28 mouse cellular contexts compared by ENCODE assay signal in genomic region chr14:34228830-34229506, GRCm38 (mm10). TPM values are rescaled to one million over a fixed set of nuclear protein-coding genes. Genes with fewer than 3 reads are reported as not detected.
DNase-seq lines count a peak whose midpoint lies in the region; ATAC-seq and TF ChIP-seq lines count a peak whose summit lies in the region.
"Had no signal": no experiment of that assay in that cellular context is flagged by ENCODE, and none has a peak within 500 bp of the region (broad histone marks: within the 10 kb centered on the region; RNA-seq: fewer than 3 reads in every experiment).

No protein-coding gene starts in this region.

- H3K36me3 ChIP-seq in heart, embryonic 13.5 days, result 0 out of 2 replicates have a peak, but pooled peaks cover 2% of the 10 kb centered on the region
- H3K36me3 ChIP-seq in heart, embryonic 16.5 days (ENCODE audit: control insufficient read depth, insufficient read depth), result peaks cover 2% of the 10 kb centered on the region; the same call in 1 of the 2 replicates
- H3K36me3 ChIP-seq in thymus, adult 2 months (ENCODE audit: control insufficient read depth, insufficient read depth, low read length), result no peaks in the 10 kb centered on the region
- H3K36me3 ChIP-seq: embryonic facial prominence, embryonic 10.5 days; forebrain, embryonic 10.5 days; limb, embryonic 15.5 days; midbrain, embryonic 12.5 days had no signal

- H3K4me2 ChIP-seq in heart, embryonic 13.5 days, result 0 out of 2 replicates have a peak overlapping the region, but pooled peaks have one; percentile 16
- no peak overlapping the region for H3K4me2 ChIP-seq in heart, embryonic 16.5 days (ENCODE audit: low read depth, low read length)
- H3K4me2 ChIP-seq: hindbrain, embryonic 14.5 days; limb, embryonic 15.5 days; lung, embryonic 14.5 days; midbrain, embryonic 12.5 days had no signal

- intact Hi-C loops in heart, postnatal 14 days (cut with DNase I), result no loop called here

- no peak for TF ChIP-seq CTCF in thymus, adult 2 months (IDR thresholded peaks at IDR 0.05; ENCODE audit: borderline replicate concordance, control insufficient read depth, extremely low read depth, insufficient read depth, low read length, poor library complexity)

- no peak for TF ChIP-seq POLR2A in thymus, adult 2 months (IDR thresholded peaks at IDR 0.05; ENCODE audit: control insufficient read depth, extremely low read depth, insufficient read depth, low read length, poor library complexity)

- H3K27me3 ChIP-seq in heart, embryonic 13.5 days (replicated peaks), result no peaks in the 10 kb centered on the region
- no peaks in the 10 kb centered on the region for H3K27me3 ChIP-seq in heart, embryonic 16.5 days (ENCODE audit: control insufficient read depth, insufficient read depth, low read length)
- H3K27me3 ChIP-seq in thymus, adult 2 months (ENCODE audit: control insufficient read depth, insufficient read depth, low read length), result no peaks in the 10 kb centered on the region
- H3K27me3 ChIP-seq: limb, embryonic 15.5 days; Patski had no signal

- DNase-seq in heart, postnatal 14 days, result no peak
- peak; percentile 76 for DNase-seq in 3T3-L1 (ENCODE audit: low read depth, low spot score)
- peak; percentile 90 for DNase-seq in Muller cell, postnatal 12 days (ENCODE audit: inconsistent ontology term)
- no peak for DNase-seq in layer of hippocampus, adult 9-11 months
- no peak for DNase-seq in thymus, adult 2 months
- no peak for DNase-seq in urinary bladder, postnatal 4 days (ENCODE audit: low spot score in 2 of 2)
- DNase-seq: adrenal gland, adult 8-10 months; cerebellum, adult 11-12 months; cerebellum, postnatal 10 days; gastrocnemius, postnatal 10 days; kidney, adult 8-10 months; kidney, postnatal 10 days; left cerebral cortex, postnatal 4 days; lung, embryonic 14.5 days; thymus, postnatal 14 days had no signal

- H3K9ac ChIP-seq in heart, embryonic 13.5 days, result no peak overlapping the region
- H3K9ac ChIP-seq in heart, embryonic 16.5 days (ENCODE audit: low read length), result no peak overlapping the region
- H3K9ac ChIP-seq: hindbrain, embryonic 14.5 days; limb, embryonic 15.5 days; liver, embryonic 14.5 days; lung, embryonic 14.5 days; midbrain, embryonic 12.5 days had no signal

- 37% methylated on average over 10 of the region's 10 CpGs for WGBS in heart, embryonic 13.5 days
- 35% methylated on average over 10 of the region's 10 CpGs for WGBS in heart, embryonic 16.5 days
- 96% methylated on average over 10 of the region's 10 CpGs for WGBS in thymus, adult 2 months

- H3K4me3 ChIP-seq in heart, embryonic 13.5 days, result no peak overlapping the region
- no peak overlapping the region for H3K4me3 ChIP-seq in heart, embryonic 16.5 days (ENCODE audit: low read length)
- H3K4me3 ChIP-seq in thymus, adult 2 months (ENCODE audit: control insufficient read depth, insufficient read depth, low read length), result no peak overlapping the region
- H3K4me3 ChIP-seq: embryonic facial prominence, embryonic 10.5 days; forebrain, embryonic 10.5 days; limb, embryonic 15.5 days; midbrain, embryonic 12.5 days had no signal

- H3K4me1 ChIP-seq in heart, embryonic 13.5 days, result peaks cover 15% of the 10 kb centered on the region
- peaks cover 6% of the 10 kb centered on the region; the same call in 1 of the 2 replicates for H3K4me1 ChIP-seq in heart, embryonic 16.5 days (ENCODE audit: control insufficient read depth, insufficient read depth, low read length)
- H3K4me1 ChIP-seq in thymus, adult 2 months (replicated peaks; ENCODE audit: control insufficient read depth, insufficient read depth, low read length), result no peaks in the 10 kb centered on the region; the same call in 1 of the 2 replicates
- H3K4me1 ChIP-seq: embryonic facial prominence, embryonic 10.5 days; limb, embryonic 15.5 days; midbrain, embryonic 12.5 days had no signal

- H3K27ac ChIP-seq in heart, embryonic 13.5 days (replicated peaks), result peak overlapping the region; percentile 80
- peak overlapping the region; percentile 41 for H3K27ac ChIP-seq in heart, embryonic 16.5 days (ENCODE audit: low read length)
- H3K27ac ChIP-seq in thymus, adult 2 months (ENCODE audit: control insufficient read depth, insufficient read depth, low read length), result no peak overlapping the region
- H3K27ac ChIP-seq: embryonic facial prominence, embryonic 10.5 days; forebrain, embryonic 10.5 days; hindbrain, embryonic 14.5 days; limb, embryonic 15.5 days; liver, embryonic 14.5 days; midbrain, embryonic 12.5 days had no signal

- H3K9me3 ChIP-seq in heart, embryonic 13.5 days, result no peaks in the 10 kb centered on the region
- H3K9me3 ChIP-seq in heart, embryonic 16.5 days (replicated peaks; ENCODE audit: control insufficient read depth, low read length), result 0 out of 2 replicates have a peak, but pooled peaks cover 2% of the 10 kb centered on the region
- H3K9me3 ChIP-seq: embryonic facial prominence, embryonic 10.5 days; forebrain, embryonic 10.5 days; limb, embryonic 15.5 days; midbrain, embryonic 12.5 days had no signal

- no peak; the same call in 1 of the 2 replicates for ATAC-seq in heart, embryonic 13.5 days (ENCODE audit: extremely low read depth, insufficient number of reproducible peaks, low FRiP score, low TSS enrichment)
- peak; percentile 75 for ATAC-seq in heart, embryonic 16.5 days (replicated peaks; ENCODE audit: extremely low read depth, insufficient read depth, low FRiP score)
- ATAC-seq: forebrain, embryonic 16.5 days; inflammation-experienced regulatory T-cells, adult 6 months had no signal

RNA-seq across cellular contexts. Expression of gene Syt15, which starts 9.6 kb away (rescaled TPM):
- 0.18 and 0.27 TPM in 2 replicates for polyA plus RNA-seq in heart, embryonic 13.5 days (2015; fragmentation: Nextera tagmentation; extraction: Ambion mirVana)
- 1 to 10 TPM in 1 of 2 experiments, under 1 TPM in 1; 0.63 to 1.2 TPM for total RNA-seq in heart, postnatal 14 days (2021)
- polyA plus RNA-seq in heart, embryonic 16.5 days (2015; fragmentation: Nextera tagmentation; extraction: Ambion mirVana), result 0.42 and 0.57 TPM in 2 replicates
- 1.3 and 1.5 TPM in 2 replicates for polyA plus RNA-seq in thymus, adult 2 months (2012; rRNA removed)
- total RNA-seq: granulocyte monocyte progenitor cell, adult 5-6 weeks; neutrophil, adult 5-6 weeks had no signal

RNA-seq across cellular contexts. Expression of gene Gprin2, which starts 27.5 kb away (rescaled TPM):
- 0.08 and 0.28 TPM in 2 replicates for polyA plus RNA-seq in heart, embryonic 13.5 days (2015; fragmentation: Nextera tagmentation; extraction: Ambion mirVana)
- under 1 TPM; 0.07 TPM for total RNA-seq in heart, postnatal 14 days (2021)
- polyA plus RNA-seq in heart, embryonic 16.5 days (2015; fragmentation: Nextera tagmentation; extraction: Ambion mirVana), result 0.11 and 0.14 TPM in 2 replicates
- polyA plus RNA-seq in thymus, adult 2 months (2012; rRNA removed), result 0.05 and 0.08 TPM in 2 replicates
- total RNA-seq: granulocyte monocyte progenitor cell, adult 5-6 weeks; neutrophil, adult 5-6 weeks had no signal

Comparison
In these comparisons a context has a peak if more than half of its experiments do, and no peak if none do; other contexts are left out.
1. DNase-seq: peak in 3T3-L1 (single experiment) and Muller cell, postnatal 12 days (single experiment); none in heart, postnatal 14 days (0 of 2), layer of hippocampus, adult 9-11 months (single experiment), thymus, adult 2 months (single experiment) and urinary bladder, postnatal 4 days (0 of 2).